Mouse (Mus musculus) liver, postnatal 0 days (tissue): ENCODE measurements at regions not wholly inside any gene's neighbourhood (a gene's known extent, or its start where the extent isn't known, plus 50 kb on each side); places are given as distances from the start of the nearest gene placed in this dataset.

ENCODE experiments used
- ATAC-seq: fragments of 200-750 bp; cut with Nextera tagmentation; 2 replicates; pipeline ENCODE4 v1.8.0; 2017; ENCODE audit warnings: mild to moderate bottlenecking, moderate library complexity
- DNase-seq: peaks from one replicate; pipeline ENCODE4 v3.0.0-alpha.2; 2016
- H3K27ac ChIP-seq: fragments of 300-500 bp; sonication (generic); 2 replicates; pipeline ENCODE4 v1.5.1; 2014; ENCODE audit warnings: antibody characterized with exemption, moderate library complexity, mild to moderate bottlenecking, low read depth
- H3K27me3 ChIP-seq: fragments of 300-500 bp; sonication (generic); 2 replicates; pipeline ENCODE4 v1.6.1; 2014; ENCODE audit warnings: low read length, control low read depth, mixed read lengths; ENCODE audit not compliant: insufficient read depth
- H3K36me3 ChIP-seq: fragments of 300-500 bp; sonication (generic); replicated peaks from 2 replicates; pipeline ENCODE4 v1.6.1; 2014; ENCODE audit warnings: mild to moderate bottlenecking, control low read depth, low read length, moderate library complexity, mixed read lengths; ENCODE audit not compliant: insufficient read depth
- H3K4me1 ChIP-seq: fragments of 300-500 bp; sonication (generic); 2 replicates; pipeline ENCODE4 v1.6.1; 2014; ENCODE audit warnings: antibody characterized with exemption, mild to moderate bottlenecking, control low read depth; ENCODE audit not compliant: insufficient read depth
- H3K4me2 ChIP-seq: fragments of 300-500 bp; sonication (generic); 2 replicates; pipeline ENCODE4 v1.6.1; 2014; ENCODE audit warnings: low read depth, mild to moderate bottlenecking, low read length, moderate library complexity, mixed read lengths
- H3K4me3 ChIP-seq: fragments of 300-500 bp; sonication (generic); 2 replicates; pipeline ENCODE4 v1.5.1; 2014; ENCODE audit warnings: low read depth, low read length
- H3K9ac ChIP-seq: fragments of 300-500 bp; sonication (generic); replicated peaks from 2 replicates; pipeline ENCODE4 v1.6.1; 2014; ENCODE audit warnings: mild to moderate bottlenecking, moderate library complexity
- H3K9me3 ChIP-seq: fragments of 300-500 bp; sonication (generic); 2 replicates; pipeline ENCODE4 v1.6.1; 2016; ENCODE audit warnings: mild to moderate bottlenecking, control low read depth, low read length, mixed read lengths
- CTCF ChIP-seq: sonication (generic); IDR thresholded peaks from 2 replicates; pipeline ENCODE4 v1.5.1; 2016; ENCODE audit warnings: antibody characterized with exemption, low read depth
- EP300 ChIP-seq: IDR thresholded peaks from 2 replicates; pipeline ENCODE4 v1.6.1; 2016; ENCODE audit warnings: antibody characterized with exemption, low read depth, mild to moderate bottlenecking
- WGBS: fragments of 180-500 bp; shearing (Covaris S2); extraction: QIAGEN DNeasy Blood & Tissue Kit; methylation state at CpG from one replicate; pipeline ENCODE4 v1.1.7; 2014; ENCODE audit not compliant: insufficient replicate concordance; 5-methylcytosine and 5-hydroxymethylcytosine counted together

DNA sequence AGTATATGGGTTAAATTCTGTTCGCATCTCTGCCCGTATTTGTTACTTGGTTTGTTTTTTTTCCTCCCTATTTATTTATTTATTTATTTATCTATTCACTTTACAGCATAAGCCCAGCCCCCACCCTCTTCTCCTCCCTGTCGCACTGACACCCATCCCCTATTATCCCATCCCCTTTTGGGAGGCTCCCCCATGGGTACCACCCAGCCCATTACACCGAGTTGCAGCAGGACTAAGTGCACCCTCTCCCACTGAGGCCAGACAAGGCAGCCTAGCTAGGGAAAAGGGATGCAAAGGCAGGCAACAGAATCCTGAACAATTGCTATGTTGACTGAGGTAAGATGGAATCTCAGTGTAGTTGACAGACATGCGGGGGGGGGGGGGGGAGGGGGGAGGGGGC lies 135.0 kb downstream of the Cxcl12 start:
- Histone ChIP-seq H3K9ac (no peak overlapping the region), H3K36me3 (no peaks in the 10 kb centered on the region), H3K27ac (no peak overlapping the region), H3K4me2 (no peak overlapping the region), H3K4me1 (no peaks in the 10 kb centered on the region), H3K4me3 (no peak overlapping the region), H3K9me3 (no peaks in the 10 kb centered on the region), H3K27me3 (no peaks in the 10 kb centered on the region)
- ATAC-seq (no peak), DNase-seq (no peak)
- TF ChIP-seq CTCF = no peak
- no peak for TF ChIP-seq EP300
- 46% methylated on average over 5 of the region's 5 CpGs for WGBS

DNA sequence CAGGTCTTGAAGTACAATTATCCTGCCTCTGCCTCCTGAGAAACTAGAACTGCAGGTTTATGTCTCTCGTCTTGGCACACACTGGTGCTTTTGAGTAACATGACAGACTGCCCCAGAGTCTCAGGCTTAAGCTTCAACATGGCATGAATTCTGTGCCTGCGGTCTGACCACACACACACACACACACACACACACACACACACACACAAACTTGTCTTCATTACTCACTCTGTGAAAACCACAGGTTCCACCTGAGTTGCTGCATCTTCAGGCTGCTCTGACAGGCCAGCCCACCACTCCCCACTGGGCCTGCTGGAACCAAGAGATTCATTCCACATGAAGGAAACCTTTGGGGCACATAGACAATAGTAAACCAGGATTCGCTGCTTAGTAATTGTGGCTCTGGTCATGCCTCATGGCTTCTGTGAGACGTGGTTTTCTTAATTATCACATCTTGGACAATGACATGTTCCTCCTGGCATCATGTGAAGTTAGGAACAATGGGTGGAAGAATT lies 137.5 kb downstream of the Cxcl12 start:
- Histone ChIP-seq H3K4me1 (no peaks in the 10 kb centered on the region), H3K27ac (no peak overlapping the region), H3K4me3 (no peak overlapping the region), H3K27me3 (no peaks in the 10 kb centered on the region), H3K9me3 (no peaks in the 10 kb centered on the region), H3K4me2 (no peak overlapping the region), H3K36me3 (no peaks in the 10 kb centered on the region), H3K9ac (no peak overlapping the region)
- WGBS = 61% methylated on average over 4 of the region's 4 CpGs
- DNase-seq (no peak), ATAC-seq (no peak)
- TF ChIP-seq CTCF (no peak), EP300 (no peak)

DNA sequence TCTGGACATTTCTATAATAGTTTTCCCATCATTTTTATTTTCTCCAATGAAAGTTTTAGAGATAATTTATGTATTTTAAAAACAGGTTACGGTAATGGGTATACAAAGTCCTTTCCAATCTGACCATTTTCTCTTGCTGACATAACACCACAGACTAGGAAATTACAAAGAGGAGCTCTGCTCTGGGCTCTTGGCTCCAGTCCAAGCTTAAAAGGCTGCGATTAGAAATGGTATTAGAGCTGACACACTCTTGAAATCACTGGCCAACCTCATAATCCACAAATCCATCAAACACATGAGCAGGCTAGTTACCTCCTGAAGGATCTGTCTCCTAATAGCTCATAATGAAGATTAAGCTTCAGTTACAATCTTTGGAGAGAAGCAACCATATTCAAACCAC lies 140.3 kb downstream of the Cxcl12 start:
- Histone ChIP-seq H3K9ac (no peak overlapping the region), H3K4me1 (no peaks in the 10 kb centered on the region), H3K4me2 (no peak overlapping the region), H3K27ac (no peak overlapping the region), H3K4me3 (no peak overlapping the region), H3K27me3 (no peaks in the 10 kb centered on the region), H3K9me3 (no peaks in the 10 kb centered on the region), H3K36me3 (no peaks in the 10 kb centered on the region)
- WGBS = 50% methylated on average over 2 of the region's 2 CpGs
- ATAC-seq = no peak
- TF ChIP-seq EP300 = no peak
- TF ChIP-seq CTCF = no peak
- no peak for DNase-seq

DNA sequence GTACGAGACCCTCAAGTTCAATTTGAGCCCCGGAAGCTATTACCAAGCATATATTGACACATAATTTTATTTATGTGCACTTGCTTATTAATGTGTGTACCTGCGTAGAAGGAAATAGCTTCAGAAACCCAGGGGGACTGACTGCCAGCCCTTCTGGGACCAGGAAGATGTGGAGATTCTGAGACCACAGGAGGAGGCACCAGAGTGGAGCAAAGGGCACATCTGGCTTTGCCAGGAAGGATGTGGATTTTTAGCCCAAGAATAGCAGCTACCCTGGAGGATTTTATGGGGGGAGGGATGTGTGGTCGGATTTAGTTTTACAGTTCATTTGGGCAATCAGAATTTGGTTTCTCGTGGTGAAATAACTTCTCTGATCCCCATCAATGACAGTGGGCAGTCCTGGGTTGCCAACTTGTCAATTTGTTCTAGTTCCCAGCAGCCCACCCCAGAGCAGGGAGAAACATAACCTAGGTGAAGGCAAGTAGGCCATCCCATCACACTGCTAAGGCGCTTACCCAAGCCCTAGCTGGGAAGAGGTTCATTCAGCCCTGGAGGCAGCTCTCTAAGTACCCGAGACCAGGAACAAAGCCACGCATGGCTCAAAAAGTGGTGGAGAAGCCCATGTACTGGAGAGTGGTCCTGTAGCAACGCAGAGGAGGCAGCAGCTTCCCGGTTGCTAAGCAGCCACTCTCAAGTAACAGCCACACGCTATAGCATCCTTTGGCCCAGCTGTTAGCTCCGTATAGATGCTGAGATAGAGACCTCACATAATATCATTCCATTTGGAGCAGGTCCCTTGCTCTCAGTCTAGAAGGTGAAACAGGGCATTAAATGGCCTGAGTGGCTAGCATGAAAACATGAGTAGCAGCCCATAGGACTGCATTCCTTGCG lies 144.8 kb downstream of the Cxcl12 start:
- no peaks in the 10 kb centered on the region for H3K36me3 ChIP-seq
- WGBS = 70% methylated on average over 13 of the region's 13 CpGs
- TF ChIP-seq EP300 = no peak
- TF ChIP-seq CTCF = no peak
- DNase-seq (no peak), ATAC-seq (no peak)
- no peaks in the 10 kb centered on the region for H3K9me3 ChIP-seq
- H3K4me2 ChIP-seq = no peak overlapping the region
- H3K4me3 ChIP-seq = no peak overlapping the region
- no peaks in the 10 kb centered on the region for H3K4me1 ChIP-seq
- H3K9ac ChIP-seq = no peak overlapping the region
- no peaks in the 10 kb centered on the region for H3K27me3 ChIP-seq
- H3K27ac ChIP-seq = no peak overlapping the region

DNA sequence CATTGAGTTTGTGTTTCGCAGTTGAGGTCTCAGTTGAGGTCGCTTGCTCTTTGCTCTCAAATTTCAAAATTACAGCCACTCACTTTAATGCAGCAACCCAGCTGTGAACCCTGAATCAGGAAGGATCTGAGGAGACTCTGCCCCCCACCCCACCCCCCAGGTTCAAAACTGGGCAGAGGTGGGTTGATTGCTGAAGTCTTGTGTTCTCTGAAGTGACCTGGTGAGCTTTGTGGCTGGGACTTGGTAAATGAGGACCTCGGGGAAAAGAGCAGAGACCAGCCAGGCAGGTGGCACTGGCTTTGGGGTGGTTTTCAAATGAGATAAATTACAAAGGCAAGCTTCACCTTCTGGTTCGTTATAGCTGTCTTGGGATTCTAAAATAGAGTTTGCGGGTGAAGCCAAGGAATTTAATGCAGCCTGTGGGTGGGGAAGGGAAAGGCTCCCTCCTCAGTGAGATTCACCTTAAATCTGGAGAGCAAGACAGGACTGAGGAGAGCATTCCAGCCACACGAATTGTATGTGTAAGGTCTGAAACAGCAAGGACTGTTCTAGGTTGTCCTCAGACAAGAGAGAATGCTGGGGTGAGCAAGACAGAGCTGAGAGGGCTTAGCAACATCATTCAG lies 145.7 kb downstream of the Cxcl12 start:
- 59% methylated on average over 6 of the region's 6 CpGs for WGBS
- no peaks in the 10 kb centered on the region for H3K9me3 ChIP-seq
- no peak for ATAC-seq
- H3K9ac ChIP-seq = no peak overlapping the region
- no peak overlapping the region for H3K4me2 ChIP-seq
- no peak overlapping the region for H3K27ac ChIP-seq
- no peak for TF ChIP-seq CTCF
- H3K4me3 ChIP-seq = no peak overlapping the region
- no peaks in the 10 kb centered on the region for H3K27me3 ChIP-seq
- H3K36me3 ChIP-seq = no peaks in the 10 kb centered on the region
- DNase-seq = no peak
- H3K4me1 ChIP-seq = no peaks in the 10 kb centered on the region

DNA sequence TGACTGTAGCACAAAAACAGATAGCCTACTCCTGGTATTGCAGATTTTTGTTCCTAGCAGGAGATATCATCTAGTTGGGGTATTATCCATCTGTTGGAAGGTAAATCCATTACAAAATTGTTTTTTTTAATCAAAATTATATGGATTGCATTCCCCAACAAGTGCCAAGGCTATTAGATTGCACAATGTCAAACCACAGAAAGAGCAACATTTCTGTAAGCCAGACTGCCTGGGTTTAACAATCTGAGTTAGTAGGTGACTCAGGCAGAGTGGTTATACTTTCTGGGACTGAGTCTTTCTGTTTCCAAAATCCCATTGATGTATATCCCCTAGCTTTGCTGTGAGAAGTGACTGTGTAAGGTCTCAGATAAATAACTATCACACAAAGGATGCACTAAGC lies 155.0 kb downstream of the Cxcl12 start:
- DNase-seq = no peak
- Histone ChIP-seq H3K27ac (no peak overlapping the region), H3K9ac (no peak overlapping the region), H3K9me3 (no peaks in the 10 kb centered on the region), H3K36me3 (no peaks in the 10 kb centered on the region), H3K4me2 (no peak overlapping the region), H3K4me1 (no peaks in the 10 kb centered on the region), H3K27me3 (no peaks in the 10 kb centered on the region), H3K4me3 (no peak overlapping the region)
- TF ChIP-seq CTCF (no peak), EP300 (no peak)
- ATAC-seq = no peak
